Mouse (Mus musculus): ENCODE results near the gene Ms4a2. TPM values are rescaled to one million over a fixed set of nuclear protein-coding genes. Genes with fewer than 3 reads are reported as not detected.

The Ms4a2 gene
- polyA plus RNA-seq (2017; shearing (Covaris generic)) = not detected

- ATAC-seq = no peak
Observed at GRCm38 (mm10) chr19:11623551-11623950, at the start of gene Ms4a2. Ms4a2 (minus strand) TSS chr19:11623719.

DNA sequence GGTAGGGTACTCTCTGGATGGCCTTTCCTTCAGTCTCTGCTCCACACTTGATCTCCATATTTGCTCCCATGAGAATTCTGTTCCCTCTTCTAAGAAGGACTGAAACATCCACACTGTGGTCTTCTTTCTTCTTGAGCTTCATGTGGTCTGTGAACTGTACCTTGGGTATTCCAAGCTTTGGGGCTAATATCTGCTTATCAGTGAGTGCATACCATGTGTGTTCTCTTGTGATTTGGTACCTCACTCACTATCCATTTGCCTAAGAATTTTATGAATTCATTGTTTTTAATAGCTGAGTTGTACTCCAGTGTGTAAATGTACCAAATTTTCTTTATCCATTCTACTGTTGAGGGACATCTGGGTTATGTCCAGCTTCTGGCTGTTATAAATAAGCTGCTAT is 38.0 kb upstream of the Ms4a2 start:
- no peak for ATAC-seq

GRCm38 (mm10) chr19:11660459-11660858 is 36.9 kb upstream of the Ms4a2 start, which contains the start of gene Oosp2:
Oosp2 (minus strand) TSS chr19:11660559.
- ATAC-seq = no peak

- ATAC-seq = no peak
Observed at GRCm38 (mm10) chr19:11659142-11659541, 35.6 kb upstream of the Ms4a2 start.

GRCm38 (mm10) chr19:11649564-11649963 is 26.0 kb upstream of the Ms4a2 start:
- no peak for ATAC-seq

DNA sequence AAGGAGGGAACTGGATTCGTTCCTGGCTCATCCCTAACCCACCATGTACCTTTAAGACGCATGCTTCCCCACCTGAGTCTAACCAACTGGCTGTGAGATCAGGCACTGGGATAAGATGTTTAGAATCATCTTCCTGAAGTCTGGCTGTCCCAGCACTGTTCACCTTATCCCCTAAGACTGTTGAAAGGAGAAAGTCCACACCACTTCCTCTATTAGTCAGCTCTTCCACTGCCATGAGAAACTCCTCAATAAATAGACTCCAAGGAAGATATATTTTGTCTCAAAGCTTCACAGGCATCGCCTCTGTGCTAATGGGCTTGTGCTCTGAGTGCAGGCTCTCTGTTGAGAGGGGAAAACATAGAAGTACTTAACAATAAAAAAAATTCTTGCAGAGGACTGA is 22.6 kb upstream of the Ms4a2 start:
- no peak for ATAC-seq

- ATAC-seq = no peak
Observed at GRCm38 (mm10) chr19:11640732-11641131, 17.2 kb upstream of the Ms4a2 start, which contains the start of gene Ms4a3. Ms4a3 (minus strand) TSS chr19:11640851.

- no peak for ATAC-seq
Observed at GRCm38 (mm10) chr19:11639038-11639437, 15.5 kb upstream of the Ms4a2 start.

GRCm38 (mm10) chr19:11635572-11635971 is 12.1 kb upstream of the Ms4a2 start:
- no peak for ATAC-seq

GRCm38 (mm10) chr19:11634330-11634729 is 10.8 kb upstream of the Ms4a2 start:
- no peak for ATAC-seq

DNA sequence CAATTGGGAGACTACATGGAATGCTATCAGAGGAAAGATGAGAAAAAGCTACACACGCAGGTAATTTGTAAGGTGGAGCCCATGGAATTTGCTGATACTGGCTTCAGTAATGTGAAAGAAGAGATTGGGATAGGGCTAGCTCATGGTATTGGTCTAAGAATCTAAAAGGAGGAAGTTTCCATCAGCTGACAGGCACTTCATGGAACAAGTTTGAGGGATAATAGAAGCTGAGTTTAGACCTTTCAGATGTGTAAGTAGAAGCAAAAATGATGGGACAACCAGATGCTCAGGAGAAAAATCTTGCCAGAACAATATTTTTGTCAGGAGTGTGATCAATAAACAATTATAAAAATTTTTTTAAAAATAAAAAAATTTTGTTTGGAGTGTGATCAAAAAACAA is 10.2 kb upstream of the Ms4a2 start:
- no peak for ATAC-seq

GRCm38 (mm10) chr19:11625231-11625630 is 1.7 kb upstream of the Ms4a2 start:
- ATAC-seq = no peak

DNA sequence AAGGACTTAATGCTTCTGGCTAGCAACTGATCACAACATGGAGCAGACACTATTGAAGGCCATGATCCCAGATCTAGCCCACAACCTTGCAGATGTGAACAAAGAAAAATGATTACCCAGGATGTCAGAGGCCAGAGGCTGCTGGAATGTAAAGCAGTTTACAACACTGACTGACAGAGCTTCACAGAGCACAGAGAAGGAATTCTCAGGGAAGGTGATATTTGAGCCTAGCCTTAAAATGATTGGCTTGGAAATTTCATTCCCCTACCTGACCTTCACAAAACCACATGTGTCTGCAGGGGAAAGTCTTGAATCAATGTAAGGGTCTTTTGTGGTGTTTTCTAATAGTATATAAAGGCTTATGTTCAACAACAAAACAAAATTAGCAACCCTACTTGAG is 1.3 kb upstream of the Ms4a2 start:
- ATAC-seq = no peak

DNA sequence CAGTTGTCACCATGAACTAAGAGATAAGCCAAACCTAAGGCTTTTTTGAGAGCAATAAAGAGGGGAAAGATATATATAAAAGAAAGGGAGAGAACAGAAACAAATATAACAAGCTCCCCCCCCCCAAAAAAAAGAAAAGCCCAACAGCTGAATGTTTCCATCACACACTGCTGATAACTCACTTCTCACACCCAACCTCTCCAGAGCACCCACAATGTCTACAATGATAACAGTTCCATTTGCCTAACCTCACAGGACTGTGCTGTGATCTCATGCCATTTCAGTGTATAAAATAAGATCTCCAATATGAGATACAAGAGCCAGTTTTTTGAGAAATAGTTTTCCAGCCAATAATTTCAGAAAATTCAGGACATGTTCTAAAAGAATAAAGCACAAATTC is 5.5 kb downstream of the Ms4a2 start:
- ATAC-seq = no peak

- ATAC-seq = no peak
Observed at GRCm38 (mm10) chr19:11614805-11615204, 8.7 kb downstream of the Ms4a2 start.

DNA sequence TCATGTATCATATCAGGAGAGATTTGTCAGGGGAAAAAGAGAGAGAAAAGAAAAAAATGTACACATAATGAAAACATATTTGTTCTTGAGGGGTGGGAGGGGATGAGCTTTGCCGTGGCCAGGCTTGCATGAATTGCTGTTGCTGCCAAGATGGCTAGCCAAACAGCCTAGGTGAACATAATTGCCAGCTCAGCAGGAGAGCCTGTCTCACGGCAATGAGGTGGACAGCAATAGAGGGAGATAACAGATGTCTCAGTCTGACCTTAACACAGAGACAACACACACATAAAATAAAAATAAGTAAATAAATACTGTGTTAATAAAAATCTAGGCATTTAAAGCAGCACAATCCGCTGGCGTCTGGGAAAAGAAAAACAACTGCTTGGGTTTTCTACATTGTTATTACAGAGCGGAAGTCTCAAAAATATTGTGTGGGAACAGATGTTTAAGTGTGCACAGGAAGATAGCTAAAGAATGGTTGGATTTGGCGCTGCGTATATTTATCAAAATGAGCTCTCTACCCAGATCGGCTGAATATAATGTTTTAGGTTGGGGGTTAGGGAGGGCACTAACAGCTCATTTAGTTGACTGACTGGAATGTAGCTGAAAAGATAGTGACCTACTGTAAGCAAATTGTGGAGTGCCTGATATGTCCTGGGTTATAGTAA is 9.6 kb downstream of the Ms4a2 start:
- ATAC-seq = no peak

GRCm38 (mm10) chr19:11613084-11613483 is 10.4 kb downstream of the Ms4a2 start:
- no peak for ATAC-seq

DNA sequence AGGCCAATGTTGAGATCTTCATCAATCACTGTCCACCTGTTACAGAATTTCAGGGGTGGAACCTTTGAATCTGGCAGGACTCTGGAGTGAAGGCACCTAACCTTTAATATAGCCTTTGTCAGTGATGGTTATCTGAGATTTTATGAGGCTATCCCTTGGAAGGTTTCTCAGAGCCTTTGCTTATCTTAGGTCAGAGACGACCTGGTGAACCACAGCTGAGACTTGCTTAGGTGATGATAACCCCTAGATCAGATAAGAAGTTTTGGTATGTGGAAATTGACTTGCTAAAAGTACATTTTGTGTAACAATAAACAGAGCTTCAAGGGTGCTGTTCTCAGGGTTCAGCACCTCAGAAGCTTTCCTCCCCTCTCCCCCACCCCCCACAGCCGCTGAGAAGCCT is 11.2 kb downstream of the Ms4a2 start:
- no peak for ATAC-seq

DNA sequence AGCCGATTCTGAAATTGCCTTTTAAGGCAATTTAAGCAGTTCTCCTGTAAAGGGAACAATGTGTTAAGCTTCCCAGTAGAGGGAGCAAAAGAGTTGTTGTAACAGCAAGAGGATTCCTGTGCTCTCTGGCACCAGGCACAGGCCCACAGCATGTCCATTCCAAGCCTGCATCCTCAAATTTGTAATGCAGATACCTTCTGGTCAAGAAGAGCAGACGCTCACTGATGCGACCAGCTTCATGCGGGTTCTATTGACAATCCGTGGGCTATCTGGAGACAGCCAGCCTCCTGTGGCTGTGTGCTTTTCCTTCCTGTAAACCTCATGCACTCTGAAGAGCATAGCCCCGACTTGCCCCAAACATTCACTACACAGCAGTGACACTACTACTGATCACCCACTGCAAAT is 12.0 kb downstream of the Ms4a2 start:
- peak; percentile 66 for ATAC-seq

- ATAC-seq = peak; percentile 56
Observed at GRCm38 (mm10) chr19:11608172-11608571, 15.3 kb downstream of the Ms4a2 start.

DNA sequence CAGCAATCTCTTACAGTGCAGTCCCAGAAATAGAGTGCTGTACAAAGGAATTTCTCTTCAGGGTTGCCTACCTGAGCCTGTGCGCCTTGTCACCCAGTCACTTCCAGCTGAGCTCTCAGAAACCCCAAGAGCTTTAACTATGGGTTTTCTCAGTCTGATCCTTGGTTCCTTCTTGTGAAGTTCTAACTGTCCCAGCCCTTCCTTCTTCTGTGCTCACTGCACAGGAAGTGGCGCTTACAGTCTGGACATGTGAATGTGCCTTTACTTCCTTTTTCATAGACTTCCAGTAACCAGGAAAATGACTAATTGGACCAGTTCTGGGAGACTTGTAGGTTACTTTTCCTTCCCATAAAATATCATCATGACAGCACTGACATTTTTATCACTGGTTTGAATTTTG is 18.9 kb downstream of the Ms4a2 start, which contains the start of gene Ms4a6d:
Gene Ms4a6d (minus strand): TSS at position 247 of the 400 bp plus-strand sequence.
- no peak for ATAC-seq

DNA sequence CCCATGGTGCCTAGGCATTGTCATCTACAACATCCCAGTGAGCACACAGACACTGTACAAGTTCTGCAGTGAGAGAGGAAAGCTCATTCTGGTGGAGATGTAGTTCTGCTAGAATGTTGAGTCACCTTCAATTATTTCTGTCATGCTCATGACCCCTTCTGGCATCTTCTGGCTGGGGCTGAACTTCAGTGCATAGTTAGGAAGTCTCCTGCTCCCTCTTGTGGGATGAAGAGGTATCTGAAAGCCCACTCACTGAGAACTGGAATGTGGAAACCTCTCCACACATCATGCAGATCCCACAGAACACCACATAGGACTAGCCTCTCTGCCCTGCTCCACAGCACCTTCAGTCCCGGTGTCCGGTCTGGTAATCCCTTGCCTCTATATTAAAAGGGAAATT is 21.5 kb downstream of the Ms4a2 start:
- peak; percentile 94 for ATAC-seq

DNA sequence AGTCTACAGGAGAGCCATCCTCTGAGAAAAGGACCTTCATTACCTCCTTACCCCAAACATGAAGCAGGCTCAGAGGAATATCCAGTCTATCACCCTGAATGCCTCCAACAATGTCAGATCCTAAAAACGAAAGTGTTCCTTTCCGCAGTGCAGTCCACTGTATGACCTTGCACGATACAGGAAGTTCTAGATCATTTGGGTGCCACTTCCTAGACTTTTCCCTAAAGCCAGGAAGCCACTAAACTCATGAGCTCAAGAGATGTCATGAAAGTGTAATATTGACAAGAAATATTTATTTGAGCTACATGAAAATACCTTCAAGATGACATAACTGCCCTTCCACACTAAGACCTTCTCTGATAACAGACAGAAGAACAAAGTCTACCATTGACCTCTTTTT is 22.2 kb downstream of the Ms4a2 start:
- peak; percentile 63 for ATAC-seq

DNA sequence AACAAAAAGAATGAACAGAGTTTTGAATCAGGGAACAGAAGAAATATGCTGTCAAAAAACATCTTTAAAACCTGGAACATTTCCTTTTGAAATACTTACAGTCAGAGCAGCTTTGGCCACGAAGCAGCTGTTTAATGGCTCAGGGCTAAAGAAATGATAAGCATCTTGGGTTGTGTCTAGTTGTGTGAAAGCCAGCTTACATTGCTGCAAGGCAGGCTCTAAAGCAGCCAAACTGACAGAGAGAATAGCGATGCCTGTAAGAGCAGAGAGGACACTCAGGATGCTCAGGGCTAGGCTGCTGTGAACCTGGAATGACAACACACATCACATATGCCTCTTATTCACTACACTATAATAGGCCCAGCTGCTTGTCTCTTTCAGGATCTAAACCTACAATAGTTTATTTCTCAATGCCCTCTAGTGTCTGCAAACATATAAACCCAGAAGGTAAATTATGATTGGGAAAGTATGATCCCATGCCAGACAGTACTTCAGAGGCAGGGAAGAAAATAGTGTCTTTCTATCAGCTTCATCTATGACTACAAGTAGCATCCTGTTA is 33.5 kb downstream of the Ms4a2 start:
- ATAC-seq = peak; percentile 40

- peak; percentile 89 for ATAC-seq
Observed at GRCm38 (mm10) chr19:11589205-11589604, 34.3 kb downstream of the Ms4a2 start.
